Mouse (Mus musculus) R1 (cell line): ENCODE results near the gene Ppfibp1.

Source experiments
- DNase-seq: peaks from one replicate; pipeline ENCODE4 v3.0.0-alpha.2; 2018; ENCODE audit warnings: low read depth, low spot score

Gene Ppfibp1

DNA sequence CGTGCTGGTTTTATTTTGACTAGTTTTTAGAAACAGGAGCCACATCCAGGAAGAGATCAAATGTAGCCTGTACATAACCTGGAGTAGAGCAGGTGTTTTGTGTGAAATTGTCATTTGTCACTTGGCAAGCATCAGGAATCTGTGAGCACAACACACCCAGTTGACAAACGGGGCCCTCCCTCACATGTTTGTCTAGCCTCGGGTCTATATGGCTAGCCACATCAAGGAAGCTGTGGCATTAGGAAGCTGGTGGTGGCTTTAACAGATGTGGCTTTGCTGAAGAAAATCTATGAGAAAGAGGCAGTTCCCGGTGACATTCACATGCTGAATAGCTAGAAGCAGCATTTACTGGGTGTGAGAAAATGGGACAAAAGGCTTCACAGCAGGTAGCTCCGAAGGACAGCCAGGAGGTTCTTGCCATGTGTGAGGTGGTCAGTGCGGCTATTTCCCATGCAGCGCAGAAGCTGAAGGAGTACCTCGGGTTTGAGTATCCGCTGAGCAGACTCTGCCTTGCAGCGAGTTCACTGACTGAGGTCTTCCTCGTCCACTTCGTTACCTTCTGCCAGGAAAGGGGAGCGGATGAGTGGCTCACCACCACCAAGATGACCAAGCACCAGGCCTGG, 144.1 kb downstream of the Ppfibp1 start, which contains the start of gene Rep15:
Gene Rep15 (plus strand): TSS at position 282 of the 623 bp plus-strand sequence.
- DNase-seq = peak; percentile 8

DNA sequence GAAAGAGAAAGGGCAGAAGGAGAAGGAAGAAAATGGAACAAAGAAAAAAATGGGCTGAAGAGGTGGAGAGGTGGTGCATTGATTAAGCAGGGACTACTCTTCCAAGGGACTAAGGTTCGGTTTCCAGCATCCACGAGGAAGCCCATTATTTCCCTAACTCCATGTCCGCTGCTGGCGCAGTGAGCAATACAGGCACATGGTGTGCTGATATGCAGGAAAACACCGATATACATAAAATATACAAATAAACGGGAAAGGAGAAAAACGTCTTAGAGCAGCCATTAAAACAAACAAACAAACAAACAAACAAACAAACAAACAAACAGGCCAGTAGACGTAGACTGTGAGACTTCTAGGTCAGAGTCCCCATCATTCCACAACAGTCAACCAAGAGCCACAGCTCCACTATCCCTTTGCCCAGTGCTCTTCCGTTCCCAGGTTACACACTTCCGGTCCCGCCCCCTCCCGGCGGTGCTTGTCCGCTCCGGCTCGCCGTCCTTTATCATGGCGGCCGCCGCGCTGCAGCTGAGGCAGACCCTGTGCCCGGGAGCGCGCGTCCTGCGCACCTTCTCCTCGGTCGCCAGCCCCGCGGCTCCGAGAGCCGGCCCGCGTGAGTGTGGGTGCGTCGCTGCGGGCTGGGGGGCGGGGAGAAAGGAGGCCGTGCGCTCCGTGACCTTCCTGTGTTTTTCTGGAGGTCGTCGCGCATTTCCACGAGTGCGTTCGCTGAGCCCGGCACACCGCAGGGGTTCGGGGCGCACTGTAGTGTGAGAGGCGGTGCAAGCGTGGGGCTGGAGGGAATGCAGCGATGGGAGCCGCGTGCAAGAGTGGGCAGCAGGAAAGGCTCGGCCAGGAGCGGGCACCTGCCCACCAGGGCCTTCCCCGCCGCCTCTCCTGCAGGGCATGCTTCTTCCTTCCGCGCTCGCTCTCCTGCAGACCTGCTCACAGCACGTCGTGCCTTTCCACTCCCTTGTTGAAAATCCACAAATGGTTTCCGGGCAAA, 154.3 kb downstream of the Ppfibp1 start, which contains the start of gene Mrps35:
Gene Mrps35 (plus strand): TSS at position 474 of the 1,000 bp plus-strand sequence.
- DNase-seq = peak; percentile 93

DNA sequence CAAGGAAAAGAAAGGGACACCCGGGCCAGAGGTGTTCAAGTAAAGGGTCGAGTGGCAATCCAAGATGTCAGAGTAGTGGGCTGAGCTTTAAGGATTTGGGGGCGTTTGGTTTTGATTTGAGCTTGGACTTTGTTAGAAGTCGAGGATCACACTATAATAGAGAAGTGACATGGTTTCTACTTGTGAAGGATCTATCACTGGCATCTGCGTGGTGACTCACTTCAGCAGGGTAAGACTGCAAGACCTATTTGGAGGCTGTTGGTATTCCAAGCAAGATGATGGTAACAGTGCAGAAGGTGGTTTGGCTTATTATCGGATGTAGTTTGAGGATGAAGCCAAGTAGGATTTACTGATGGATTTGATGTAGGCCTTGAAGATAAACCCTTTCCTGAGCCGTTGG, 155.3 kb downstream of the Ppfibp1 start:
- DNase-seq = no peak

DNA sequence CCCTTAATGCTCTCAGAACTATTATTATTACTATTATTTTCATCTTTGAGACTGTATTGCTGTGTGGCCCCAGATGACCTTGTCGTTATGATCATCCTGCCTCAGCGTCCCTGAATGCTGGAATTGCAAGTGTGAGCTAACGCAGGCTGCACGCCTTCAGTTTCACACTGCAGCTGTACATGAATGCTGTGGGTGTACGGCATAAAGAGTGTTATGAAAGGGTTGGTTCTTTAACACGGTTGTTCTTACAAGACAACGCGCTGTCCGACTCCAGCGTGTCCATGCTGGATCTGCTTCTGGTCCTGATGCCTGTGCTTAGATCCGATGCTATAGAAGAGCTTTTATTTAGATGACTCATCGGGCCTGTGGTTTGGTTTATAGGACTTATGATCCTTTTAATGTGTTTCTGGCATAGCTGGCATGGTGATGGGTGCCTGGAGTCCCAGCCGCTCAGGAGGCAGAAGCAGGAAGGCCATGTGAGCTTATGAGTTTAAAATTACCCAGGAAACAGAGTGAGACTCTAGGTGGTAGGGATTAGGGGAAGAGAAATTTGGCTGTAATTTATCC, 161.0 kb downstream of the Ppfibp1 start:
- no peak for DNase-seq

DNA sequence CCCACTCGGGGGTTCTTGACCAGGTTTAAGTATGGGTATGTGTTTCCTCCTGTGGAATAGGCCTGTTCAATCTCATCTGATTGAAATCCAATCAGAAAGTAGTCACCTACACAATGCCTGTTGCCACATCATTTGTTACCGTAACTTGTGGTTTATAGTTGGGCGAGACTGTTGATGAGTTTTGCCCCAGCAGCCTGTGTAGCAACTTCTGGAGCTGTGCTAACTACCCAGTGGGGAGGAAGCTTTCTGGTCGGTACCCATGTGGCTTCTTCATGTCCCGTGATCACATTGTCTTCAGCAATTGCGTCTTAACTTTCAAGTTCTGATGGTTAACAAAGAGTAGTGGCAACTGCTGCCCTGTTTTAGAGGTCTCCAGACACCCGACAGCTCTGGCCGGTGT, 163.4 kb downstream of the Ppfibp1 start:
- DNase-seq = no peak

DNA sequence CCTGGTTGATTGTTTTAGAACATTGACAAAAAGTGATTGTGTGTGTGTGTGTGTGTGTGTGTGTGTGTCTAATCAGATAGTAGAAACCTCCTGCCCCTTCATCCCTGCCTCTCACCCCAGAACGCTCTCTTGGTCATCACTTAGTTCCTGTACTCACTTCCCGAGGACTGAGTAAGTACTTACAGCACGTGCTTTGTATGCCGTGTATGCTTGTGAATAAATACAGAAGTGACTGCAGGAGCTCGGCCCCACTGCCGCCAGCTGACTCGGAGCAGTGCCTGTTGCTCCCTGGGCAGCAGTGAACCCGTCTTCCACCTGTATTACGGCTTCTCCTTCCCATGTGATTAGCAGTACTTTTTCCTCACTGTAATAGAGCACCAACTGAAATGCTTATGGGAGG, 164.2 kb downstream of the Ppfibp1 start:
- DNase-seq = no peak

DNA sequence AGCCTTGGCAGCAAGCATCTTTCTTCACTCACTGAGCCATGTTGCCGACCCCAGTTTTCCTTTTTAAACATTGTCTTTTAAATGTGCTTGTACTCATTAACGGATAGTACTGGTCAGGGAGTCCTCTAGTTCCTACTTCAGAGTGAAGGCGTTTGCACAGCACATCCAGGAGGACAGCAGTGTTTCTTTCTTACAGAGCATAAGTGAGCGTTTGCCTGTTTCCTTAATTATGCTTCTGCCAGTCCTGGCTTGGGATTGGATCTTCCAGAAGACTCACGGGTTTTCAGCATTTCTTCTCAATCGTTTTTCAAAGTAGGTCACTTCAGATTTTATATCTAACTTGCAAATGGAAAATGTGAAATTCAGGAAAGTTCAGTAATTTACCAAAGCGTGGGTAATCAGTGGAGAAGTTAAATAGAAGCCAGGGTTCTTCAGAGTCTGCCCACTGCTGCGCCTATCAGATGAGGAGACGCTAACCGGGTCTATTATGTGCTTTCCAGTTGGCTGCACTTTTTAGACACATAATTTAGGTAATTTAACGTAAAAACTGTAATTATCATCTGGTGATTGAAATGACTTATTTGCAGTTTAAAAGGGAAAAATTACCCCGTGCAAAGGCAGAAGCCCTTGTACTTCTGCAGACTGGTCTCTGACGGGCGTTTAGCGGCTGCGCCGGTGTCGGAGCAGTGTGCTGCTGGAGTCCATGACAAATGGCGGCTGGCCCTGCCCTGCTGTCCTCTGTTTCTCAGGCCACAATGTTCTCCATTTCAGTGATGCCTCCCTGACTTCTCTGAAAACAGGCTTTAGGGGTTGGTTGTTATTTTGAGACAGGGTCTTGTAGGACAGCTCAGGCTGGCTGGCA, 165.7 kb downstream of the Ppfibp1 start:
- DNase-seq = no peak

DNA sequence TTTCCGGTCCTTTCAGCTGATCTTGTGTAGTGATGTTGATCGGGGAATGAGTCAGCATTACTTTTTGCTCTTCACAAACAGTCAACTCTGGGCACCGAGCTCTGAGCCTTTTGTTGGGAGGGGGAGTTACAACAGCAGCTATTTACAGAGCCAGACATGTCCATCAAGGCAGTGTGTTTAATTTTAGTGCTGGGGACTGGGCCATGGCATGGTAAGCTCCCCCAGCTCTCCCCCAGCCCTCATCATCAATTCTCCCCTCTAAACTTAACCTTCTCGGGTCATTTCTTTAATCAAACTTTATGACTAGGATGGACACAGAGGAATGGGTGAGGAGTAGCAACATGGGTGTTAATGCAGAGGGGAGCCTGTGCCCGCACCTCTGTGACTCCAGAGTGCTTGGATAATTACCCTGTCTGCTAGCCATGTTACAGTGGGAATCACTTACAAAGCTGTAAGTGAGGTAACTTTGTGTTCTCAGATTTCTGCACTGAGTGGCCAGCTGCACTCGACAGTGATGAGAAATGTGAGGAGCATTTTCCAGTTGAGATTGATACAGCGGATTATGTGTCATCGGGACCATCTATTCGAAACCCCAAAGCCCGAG, 167.2 kb downstream of the Ppfibp1 start:
- DNase-seq = no peak

DNA sequence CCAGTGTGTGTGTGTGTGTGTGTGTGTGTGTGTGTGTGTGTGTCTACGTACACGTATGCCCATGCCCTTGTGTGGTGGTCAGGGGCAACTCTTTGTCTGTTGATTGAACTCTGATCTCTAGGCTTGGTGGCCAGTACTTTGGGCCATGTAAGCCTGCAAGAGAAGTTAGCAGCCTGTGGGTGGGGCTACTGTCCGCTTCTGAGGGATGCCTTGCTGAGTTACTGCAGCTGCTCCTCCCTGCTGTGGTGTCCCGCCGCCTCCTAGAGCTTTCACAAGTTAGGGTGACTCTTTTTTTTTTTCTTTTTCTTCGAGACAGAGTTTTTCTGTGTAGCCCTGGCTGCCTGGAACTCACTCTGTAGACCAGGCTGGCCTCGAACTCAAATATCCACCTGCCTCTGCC, 171.0 kb downstream of the Ppfibp1 start:
- no peak for DNase-seq

DNA sequence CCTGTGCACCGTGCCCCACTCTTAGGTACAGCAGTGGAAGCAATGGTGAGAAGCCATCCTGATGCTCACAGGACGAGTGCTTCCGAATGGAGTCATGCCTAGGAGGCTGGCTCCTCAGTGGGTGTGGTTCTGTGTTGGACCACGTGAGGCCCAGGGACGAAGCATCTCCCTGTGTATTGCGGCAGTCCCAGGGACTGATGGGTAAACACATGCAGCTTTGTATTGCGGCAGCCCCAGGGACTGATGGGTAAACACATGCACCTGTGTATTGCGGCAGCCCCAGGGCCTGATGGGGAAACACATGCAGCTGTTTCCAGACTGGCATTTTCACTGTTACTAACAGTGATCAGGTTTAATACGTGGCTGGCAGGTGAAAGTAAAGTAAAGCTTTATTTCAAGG, 173.3 kb downstream of the Ppfibp1 start:
- no peak for DNase-seq

DNA sequence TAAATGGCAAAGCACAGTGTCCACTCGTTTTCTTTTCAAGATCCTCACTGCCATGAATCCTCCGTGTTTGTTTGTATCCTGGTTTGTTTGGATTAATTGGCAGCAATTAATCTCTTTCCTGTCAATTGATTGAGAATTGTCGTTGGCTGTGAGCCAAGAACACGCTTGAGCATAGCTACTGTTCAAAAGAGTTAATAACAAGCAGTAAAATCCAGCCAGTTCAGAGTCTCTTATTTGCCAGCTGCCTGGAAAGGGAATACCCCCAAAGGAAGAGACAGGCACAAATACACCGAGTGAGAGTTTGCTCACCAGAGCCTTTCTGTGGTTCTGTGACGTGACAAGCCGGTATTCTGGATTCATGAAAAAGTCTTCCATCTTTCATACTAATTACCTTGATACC, 173.7 kb downstream of the Ppfibp1 start:
- DNase-seq = no peak

DNA sequence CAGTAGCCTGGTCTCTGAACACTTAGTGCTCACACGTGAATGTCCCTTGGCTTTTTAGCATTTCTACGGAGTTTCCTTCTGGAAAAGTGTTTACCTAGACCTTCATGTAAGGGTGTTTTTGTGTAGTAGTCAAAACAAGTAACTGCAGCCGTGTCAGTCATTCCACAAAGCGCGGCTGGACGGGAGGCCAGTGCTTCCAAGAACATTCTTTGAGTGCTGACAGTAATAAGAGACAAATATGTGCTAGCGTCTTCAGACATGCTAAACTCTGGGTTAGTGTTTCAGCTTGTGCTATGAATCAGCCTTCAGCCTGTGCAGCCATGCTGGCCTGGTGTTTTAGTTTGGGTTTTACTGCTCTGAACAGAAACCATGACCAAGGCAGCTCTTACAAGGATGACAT, 174.4 kb downstream of the Ppfibp1 start:
- no peak for DNase-seq

DNA sequence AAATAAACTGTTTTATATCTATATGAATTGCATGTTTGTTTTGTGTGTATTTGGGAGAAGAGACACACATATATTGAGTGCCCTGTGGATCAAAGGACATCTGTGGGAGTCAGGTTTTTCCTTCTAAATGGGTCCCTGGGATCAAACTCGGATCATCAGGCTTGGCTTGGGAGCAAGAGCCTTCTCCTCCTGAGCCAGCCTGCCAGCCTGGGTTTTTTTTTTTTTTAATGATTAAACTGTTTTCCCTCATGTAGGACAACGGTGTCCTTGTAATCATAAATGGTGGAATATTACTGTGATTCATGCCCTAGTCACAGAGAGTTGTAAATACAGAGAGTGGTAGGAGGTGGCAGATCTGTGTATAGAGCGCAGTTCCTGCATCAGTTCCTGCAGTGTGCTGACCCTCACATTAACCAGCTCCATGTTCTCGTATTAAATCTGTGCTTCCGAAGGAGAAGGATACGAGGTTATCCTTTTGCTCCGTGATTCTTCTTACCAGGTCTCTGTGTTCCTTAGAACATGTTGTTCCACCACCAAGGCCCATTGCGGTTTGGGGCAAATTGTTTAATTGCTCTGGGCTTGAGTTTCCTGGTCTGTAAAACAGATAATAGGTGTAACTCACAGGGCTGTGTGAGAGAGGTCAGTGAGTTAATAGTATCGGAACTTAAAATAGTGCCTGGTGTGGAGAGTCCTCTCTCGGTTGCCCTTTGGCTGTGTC, 176.1 kb downstream of the Ppfibp1 start:
- DNase-seq = no peak

DNA sequence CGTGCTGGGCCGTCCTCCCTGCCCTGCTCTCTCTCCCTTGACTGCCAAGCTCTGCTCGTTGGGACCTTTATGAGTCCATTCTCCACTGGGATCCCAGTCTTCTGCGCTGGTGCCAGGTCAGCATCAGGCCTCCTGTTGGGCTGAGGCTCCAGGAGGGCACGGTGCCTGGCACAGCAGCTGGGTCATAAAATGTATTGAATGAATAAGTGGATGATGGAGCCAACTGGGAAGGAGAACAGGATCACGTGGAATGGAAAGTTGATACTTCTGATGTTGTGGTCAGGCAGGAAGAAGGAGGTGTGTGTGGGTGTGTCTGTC, 176.6 kb downstream of the Ppfibp1 start:
- DNase-seq = no peak

DNA sequence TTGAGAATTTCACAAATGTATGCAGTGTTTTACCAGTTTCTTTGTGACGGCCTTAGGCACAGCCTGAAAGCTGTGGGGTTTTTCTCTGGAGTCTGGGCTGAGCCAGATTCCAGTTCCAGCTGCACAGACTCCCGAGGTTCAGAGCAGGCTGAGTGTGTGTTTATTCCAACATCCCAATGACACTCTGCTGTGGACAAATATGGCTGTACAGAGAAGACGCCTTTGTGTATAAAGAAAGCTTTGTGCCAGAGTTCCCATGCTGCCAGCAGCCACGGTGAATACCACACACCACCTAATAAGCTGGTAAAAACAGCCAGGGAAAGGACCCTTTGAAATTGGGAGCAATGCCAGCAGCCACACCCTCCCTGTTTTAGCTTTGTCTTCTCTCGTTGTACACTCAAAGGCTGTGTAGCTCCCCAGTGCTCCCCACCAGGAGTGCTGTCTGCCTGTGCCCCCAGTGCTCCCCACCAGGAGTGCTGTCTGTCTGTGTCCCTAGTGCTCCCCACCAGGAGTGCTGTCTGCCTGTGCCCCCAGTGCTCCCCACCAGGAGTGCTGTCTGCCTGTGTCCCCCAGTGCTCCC, 187.6 kb downstream of the Ppfibp1 start:
- no peak for DNase-seq

DNA sequence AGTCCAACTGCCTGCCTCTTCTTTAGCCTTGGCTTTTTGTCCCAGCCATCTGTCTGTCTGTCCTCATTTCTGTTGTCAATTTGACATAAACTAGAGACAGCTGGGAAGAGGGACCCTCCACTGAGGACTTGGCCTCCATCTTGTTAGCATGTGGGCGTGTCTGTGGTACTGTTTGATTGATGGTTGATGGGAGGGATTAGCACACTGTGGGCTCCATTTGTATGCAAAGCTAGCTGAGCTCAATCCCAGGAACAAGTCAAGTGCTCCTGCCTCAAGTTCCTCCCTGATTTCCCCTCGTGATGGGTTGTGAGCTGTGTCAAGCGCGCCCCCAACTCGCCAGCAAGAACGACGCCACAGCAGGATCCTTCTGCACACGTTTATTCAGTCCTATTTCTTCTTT, 188.6 kb downstream of the Ppfibp1 start:
- peak; percentile 93 for DNase-seq

DNA sequence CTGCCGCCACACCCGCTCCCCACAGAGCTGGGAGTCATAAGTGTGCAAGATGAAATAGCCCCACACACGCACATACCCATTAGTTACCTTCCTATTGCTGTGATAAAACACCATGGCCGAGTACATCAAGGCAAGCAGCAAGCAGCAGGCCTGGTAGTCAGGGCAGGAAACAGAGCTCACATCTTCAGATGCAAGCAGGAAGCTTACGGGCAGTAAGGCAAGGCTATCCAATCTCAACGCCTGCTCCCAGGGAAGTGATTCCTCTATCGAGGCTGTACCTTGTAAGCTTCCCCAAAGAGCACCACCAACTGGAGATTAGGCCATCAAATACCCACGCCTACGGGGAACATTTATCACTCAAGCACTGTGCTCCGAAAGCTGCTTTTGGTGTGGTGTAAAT, 191.6 kb downstream of the Ppfibp1 start:
- peak; percentile 56 for DNase-seq
